Mouse (Mus musculus): ENCODE measurements around the gene Fbxw7.

GRCm38 (mm10) chr3:84826405-84826804 is 11.3 kb downstream of the Fbxw7 start:
- TF ChIP-seq POLR2A (IDR thresholded peaks at IDR 0.05; ENCODE audit: insufficient read depth, low read depth, low read length) (no peak), CTCF (IDR thresholded peaks at IDR 0.05; ENCODE audit: insufficient read depth, low read depth, low read length) (no peak)

All from olfactory bulb, adult 2 months (tissue).